Mouse (Mus musculus) CH12.LX (cell line): ENCODE data around the gene Rtf2. TPM values are rescaled to one million over a fixed set of nuclear protein-coding genes. Genes with fewer than 3 reads are reported as not detected.

Experiments used
- DNase-seq: peaks from one replicate; pipeline ENCODE4 v3.0.0-alpha.2; 2013; ENCODE audit errors: extremely low read depth
- H3K27ac ChIP-seq: 2 replicates; pipeline ENCODE4 v1.5.1; 2012; ENCODE audit warnings: low read depth, mild to moderate bottlenecking, control low read depth, moderate library complexity; ENCODE audit not compliant: insufficient read depth
- H3K27me3 ChIP-seq: replicated peaks from 2 replicates; pipeline ENCODE3; 2012; ENCODE audit warnings: inconsistent platforms
- H3K36me3 ChIP-seq, 2 experiments: replicated peaks in 1 of 2; 2 replicates each; pipeline versions ENCODE3 to v1.6.1; 2012; ENCODE audit warnings: inconsistent platforms in 1 of 2, low read length in 1 of 2, mild to moderate bottlenecking in 1 of 2, mixed read lengths in 1 of 2, moderate library complexity in 1 of 2; ENCODE audit not compliant: control insufficient read depth in 1 of 2, insufficient read depth in 1 of 2
- H3K4me1 ChIP-seq, 2 experiments: 2 replicates each; pipeline ENCODE4 v1.6.1; 2012; ENCODE audit warnings: inconsistent platforms in 1 of 2, moderate library complexity in 1 of 2; ENCODE audit not compliant: insufficient read depth in 2 of 2, control insufficient read depth in 1 of 2
- H3K4me2 ChIP-seq: 2 replicates; pipeline ENCODE4 v1.6.1; 2012; ENCODE audit warnings: low read depth, mild to moderate bottlenecking, control low read depth; ENCODE audit not compliant: poor library complexity, insufficient read depth, severe bottlenecking
- H3K4me3 ChIP-seq, 3 experiments: fragments of 150-350 bp in 1 of 3; sonication (generic) in 1 of 3; replicated peaks in 1 of 3; 2 replicates each; pipeline versions ENCODE3 to v1.5.1; 2011 to 2012; ENCODE audit warnings: low read depth in 2 of 3, low read length in 2 of 3, mild to moderate bottlenecking in 2 of 3, moderate library complexity in 2 of 3, control low read depth in 1 of 3, improper control_type of control experiment in 1 of 3, inconsistent platforms in 1 of 3, mixed read lengths in 1 of 3; ENCODE audit not compliant: poor library complexity in 1 of 3
- H3K79me2 ChIP-seq: replicated peaks from 2 replicates; pipeline ENCODE4 v1.6.1; 2012; ENCODE audit warnings: mild to moderate bottlenecking, moderate library complexity; ENCODE audit not compliant: control insufficient read depth, poor library complexity, insufficient read depth, severe bottlenecking; ENCODE audit errors: extremely low read depth
- H3K9ac ChIP-seq: 2 replicates; pipeline ENCODE4 v1.6.1; 2012; ENCODE audit warnings: low read depth, mild to moderate bottlenecking, control low read depth, moderate library complexity; ENCODE audit not compliant: insufficient read depth
- H3K9me3 ChIP-seq: replicated peaks from 2 replicates; pipeline ENCODE3; 2012; ENCODE audit warnings: low read length, inconsistent platforms, mixed read lengths
- BHLHE40 ChIP-seq: IDR thresholded peaks from 2 replicates; pipeline ENCODE4 v1.6.1; 2011; ENCODE audit warnings: mild to moderate bottlenecking, low read depth, low read length, improper control_type of control experiment
- CHD1 ChIP-seq: IDR thresholded peaks from 2 replicates; pipeline ENCODE4 v1.6.1; 2012; ENCODE audit warnings: low read depth, low read length, improper control_type of control experiment, inconsistent platforms
- CTCF ChIP-seq, 2 experiments: IDR thresholded peaks in 1 of 2; conservative IDR thresholded peaks in 1 of 2; 2 replicates each; pipeline ENCODE4 v1.5.1; 2011 to 2012; ENCODE audit warnings: low read depth in 2 of 2, low read length in 2 of 2, improper control_type of control experiment in 1 of 2, inconsistent platforms in 1 of 2, mild to moderate bottlenecking in 1 of 2, moderate library complexity in 1 of 2
- ELF1 ChIP-seq: IDR thresholded peaks from 2 replicates; pipeline ENCODE4 v1.6.1; 2014; ENCODE audit warnings: low read depth, mild to moderate bottlenecking, inconsistent platforms, low read length, improper control_type of control experiment
- GABPA ChIP-seq: IDR thresholded peaks from 2 replicates; pipeline ENCODE4 v1.6.1; 2012; ENCODE audit warnings: low read depth, low read length, improper control_type of control experiment, inconsistent platforms; ENCODE audit not compliant: insufficient replicate concordance
- HCFC1 ChIP-seq: IDR thresholded peaks from 2 replicates; pipeline ENCODE4 v1.6.1; 2012; ENCODE audit warnings: low read depth, mild to moderate bottlenecking, inconsistent platforms, low read length, improper control_type of control experiment
- IRF4 ChIP-seq: IDR thresholded peaks from 2 replicates; pipeline ENCODE4 v1.6.1; 2014; ENCODE audit warnings: low read depth, mild to moderate bottlenecking, inconsistent platforms, low read length, improper control_type of control experiment
- JUN ChIP-seq: IDR thresholded peaks from 2 replicates; pipeline ENCODE4 v1.6.1; 2011; ENCODE audit warnings: low read depth, mild to moderate bottlenecking, low read length, improper control_type of control experiment, moderate library complexity; ENCODE audit not compliant: insufficient read depth
- JUND ChIP-seq: conservative IDR thresholded peaks from 2 replicates; pipeline ENCODE4 v1.6.1; 2011; ENCODE audit warnings: low read depth, low read length, improper control_type of control experiment
- MAFK ChIP-seq: IDR thresholded peaks from 2 replicates; pipeline ENCODE4 v1.6.1; 2011; ENCODE audit warnings: low read length, improper control_type of control experiment; ENCODE audit not compliant: insufficient replicate concordance
- MEF2A ChIP-seq: IDR thresholded peaks from 2 replicates; pipeline ENCODE4 v1.6.1; 2014; ENCODE audit warnings: low read depth, mild to moderate bottlenecking, inconsistent platforms, low read length, improper control_type of control experiment, borderline replicate concordance
- NELFE ChIP-seq: IDR thresholded peaks from 2 replicates; pipeline ENCODE4 v1.6.1; 2011; ENCODE audit warnings: low read depth, low read length, improper control_type of control experiment
- PAX5 ChIP-seq: IDR thresholded peaks from 2 replicates; pipeline ENCODE4 v1.6.1; 2012; ENCODE audit warnings: low read length, inconsistent platforms, mixed read lengths
- POLR2A ChIP-seq: IDR thresholded peaks from 2 replicates; pipeline ENCODE4 v1.6.1; 2011; ENCODE audit warnings: low read depth, mild to moderate bottlenecking, improper control_type of control experiment, low read length
- POLR2AphosphoS2 ChIP-seq: IDR thresholded peaks from 2 replicates; pipeline ENCODE4 v1.6.1; 2011; ENCODE audit warnings: low read depth, low read length, improper control_type of control experiment
- RAD21 ChIP-seq: IDR thresholded peaks from 2 replicates; pipeline ENCODE4 v1.6.1; 2011; ENCODE audit warnings: low read depth, mild to moderate bottlenecking, low read length, improper control_type of control experiment, moderate library complexity
- SIN3A ChIP-seq: IDR thresholded peaks from 2 replicates; pipeline ENCODE4 v1.6.1; 2012; ENCODE audit warnings: low read length, improper control_type of control experiment, inconsistent platforms
- SMC3 ChIP-seq: IDR thresholded peaks from 2 replicates; pipeline ENCODE4 v1.6.1; 2011; ENCODE audit warnings: low read depth, low read length, improper control_type of control experiment
- TBP ChIP-seq: conservative IDR thresholded peaks from 2 replicates; pipeline ENCODE4 v1.6.1; 2011; ENCODE audit warnings: low read depth, low read length, improper control_type of control experiment
- USF1 ChIP-seq: IDR thresholded peaks from 2 replicates; pipeline ENCODE4 v1.6.1; 2014; ENCODE audit warnings: low read depth, mild to moderate bottlenecking, inconsistent platforms, low read length, improper control_type of control experiment
- USF2 ChIP-seq: conservative IDR thresholded peaks from 2 replicates; pipeline ENCODE4 v1.6.1; 2011; ENCODE audit warnings: low read depth, low read length, improper control_type of control experiment
- ZMIZ1 ChIP-seq: IDR thresholded peaks from 2 replicates; pipeline ENCODE4 v1.6.1; 2012; ENCODE audit warnings: low read depth, mild to moderate bottlenecking, inconsistent platforms, low read length, improper control_type of control experiment
- ZNF384 ChIP-seq: IDR thresholded peaks from 2 replicates; pipeline ENCODE4 v1.6.1; 2012; ENCODE audit warnings: low read depth, low read length, improper control_type of control experiment, inconsistent platforms
- dilution Hi-C: fragments of 300-500 bp; cut with MboI; formaldehyde crosslinking; loops from 2 replicates; pipeline ENCODE4 v1.14.3; 2020; ENCODE audit warnings: low sequenced_read_pairs; ENCODE audit not compliant: extremely low pct_unique_long_range_greater_than_20kb, extremely low pct_ligation_motif_present
- in situ Hi-C: fragments of 300-500 bp; cut with MboI; formaldehyde crosslinking; loops from 3 replicates; pipeline ENCODE4 v1.14.3; 2019; ENCODE audit warnings: low sequenced_read_pairs, low pct_ligation_motif_present, low pct_unique_long_range_greater_than_20kb, mixed read lengths
- polyA plus RNA-seq: library from polyadenylated mRNA; unstranded; fragments of >175 nt; gene quantifications from 2 replicates; pipeline ENCODE4 v1.2.1, GENCODE M21; 2012; ENCODE audit warnings: low read depth; ENCODE audit not compliant: insufficient read length
- total RNA-seq, 2 experiments: library from RNA; depleted of rRNA; stranded (reverse); fragments of 300-350 nt in 1 of 2; fragments of >200 nt in 1 of 2; gene quantifications; 2 replicates each; pipeline ENCODE4 v1.2.3; 2012 to 2014

Gene Rtf2
- total and polyA plus RNA-seq, 3 experiments = 60.3 to 72.9 (median 61.4) TPM

DNA sequence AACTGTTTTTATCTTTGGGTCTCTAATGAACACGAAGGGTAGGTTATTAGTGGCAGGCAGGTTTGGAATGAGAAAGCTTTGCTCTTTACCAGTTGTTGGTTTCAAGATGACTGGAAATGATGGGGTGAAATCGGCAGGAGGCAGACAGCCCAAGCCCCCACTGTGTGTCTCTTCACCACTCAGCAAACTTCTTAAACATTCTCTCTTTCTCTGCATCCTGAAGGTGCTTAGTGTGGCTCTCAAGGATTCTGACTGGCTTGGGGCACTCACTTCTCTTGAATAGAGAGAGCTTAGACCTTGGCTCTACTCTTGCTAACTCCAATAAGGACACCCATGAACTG is 46.3 kb upstream of the Rtf2 start (continued):
- no peak for TF ChIP-seq HCFC1

DNA sequence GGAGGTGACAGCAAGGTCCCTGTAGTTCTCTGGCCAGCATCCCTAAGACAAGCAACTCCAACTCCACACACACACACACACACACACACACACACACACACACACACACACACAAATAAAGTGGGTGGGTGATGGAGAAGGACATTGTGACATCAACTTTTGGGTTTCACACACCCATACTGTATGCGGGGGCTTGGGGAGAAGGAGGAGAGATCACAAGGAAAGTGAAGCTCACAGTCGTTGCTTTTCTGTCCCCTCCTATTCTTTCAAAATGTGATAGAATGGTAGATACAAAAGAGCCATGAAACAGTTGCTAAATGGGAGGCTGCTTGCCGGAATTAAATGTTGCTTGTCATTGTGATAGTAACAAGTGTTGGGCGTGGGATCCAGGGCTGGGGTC is 45.7 kb upstream of the Rtf2 start:
- no peak for TF ChIP-seq CTCF (conservative IDR thresholded peaks at IDR 0.05 in 1 of 2, IDR thresholded peaks at IDR 0.05 in 1 of 2; ENCODE audit: low read depth in 2 of 2, low read length in 2 of 2)
- no peak for TF ChIP-seq GABPA
- TF ChIP-seq MAFK = no peak
- TF ChIP-seq ZNF384 = no peak
- TF ChIP-seq POLR2AphosphoS2 = no peak
- TF ChIP-seq JUN = no peak
- TF ChIP-seq HCFC1 = no peak
- TF ChIP-seq PAX5 = no peak
- TF ChIP-seq RAD21 = no peak
- no peak for TF ChIP-seq SMC3
- TF ChIP-seq IRF4 = no peak
- TF ChIP-seq MEF2A = no peak
- TF ChIP-seq TBP = no peak
- no peak for TF ChIP-seq SIN3A
- no peak for TF ChIP-seq JUND
- no peak for TF ChIP-seq ELF1
- DNase-seq = no peak
- Histone ChIP-seq H3K36me3 (peaks cover 0 to 21% of the 10 kb centered on the region in 2 experiments), H3K9me3 (peaks cover 7% of the 10 kb centered on the region), H3K4me1 (peaks cover 19 to 78% of the 10 kb centered on the region in 2 experiments), H3K79me2 (0 out of 2 replicates have a peak, but pooled peaks cover 3% of the 10 kb centered on the region), H3K9ac (peak overlapping the region; percentile 61; the same call in 1 of the 2 replicates), H3K27me3 (no peaks in the 10 kb centered on the region), H3K4me2 (peak overlapping the region; percentile 70; the same call in 1 of the 2 replicates), H3K4me3 (peak overlapping the region in 2 of 3 experiments; percentile 58), H3K27ac (no peak overlapping the region)
- in situ Hi-C loops (no loop called here), dilution Hi-C loops (no loop called here)

DNA sequence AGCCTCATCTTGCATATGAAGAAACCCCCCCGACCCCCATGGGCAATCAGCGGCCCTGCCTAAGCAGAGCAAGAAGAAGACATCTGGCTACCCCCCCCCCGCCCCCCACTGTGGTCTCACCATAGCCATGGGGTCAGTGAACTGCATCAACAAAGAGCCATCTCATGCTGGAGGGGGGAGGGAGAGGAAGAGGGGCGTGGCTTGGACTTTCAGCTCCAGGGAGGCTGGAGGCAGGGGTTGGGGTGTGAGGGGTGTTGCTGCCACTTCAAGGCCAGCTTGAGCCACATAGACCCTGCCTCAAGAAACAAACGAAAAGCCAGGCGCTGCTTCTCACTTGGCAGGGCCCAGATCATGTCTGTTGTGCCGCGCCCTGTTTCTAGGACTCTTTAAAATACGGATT is 44.4 kb upstream of the Rtf2 start:
- in situ Hi-C loops (no loop called here), dilution Hi-C loops (no loop called here)
- no peak for TF ChIP-seq SMC3
- no peak for TF ChIP-seq POLR2A
- no peak for TF ChIP-seq HCFC1
- TF ChIP-seq PAX5 = no peak
- TF ChIP-seq USF1 = no peak
- TF ChIP-seq NELFE = no peak
- TF ChIP-seq ZMIZ1 = no peak
- no peak for TF ChIP-seq MAFK
- TF ChIP-seq BHLHE40 = no peak
- no peak for TF ChIP-seq ELF1
- no peak for TF ChIP-seq CHD1
- TF ChIP-seq SIN3A = no peak
- no peak for TF ChIP-seq CTCF (conservative IDR thresholded peaks at IDR 0.05 in 1 of 2, IDR thresholded peaks at IDR 0.05 in 1 of 2; ENCODE audit: low read depth in 2 of 2, low read length in 2 of 2)
- TF ChIP-seq USF2 = no peak
- TF ChIP-seq JUN = no peak
- TF ChIP-seq RAD21 = no peak
- Histone ChIP-seq H3K9me3 (peaks cover 7% of the 10 kb centered on the region), H3K36me3 (peaks cover 0 to 21% of the 10 kb centered on the region in 2 experiments), H3K27ac (no peak overlapping the region), H3K79me2 (0 out of 2 replicates have a peak, but pooled peaks cover 3% of the 10 kb centered on the region), H3K4me1 (peaks cover 20 to 76% of the 10 kb centered on the region in 2 experiments), H3K4me3 (no peak overlapping the region), H3K9ac (no peak overlapping the region), H3K4me2 (no peak overlapping the region), H3K27me3 (no peaks in the 10 kb centered on the region)
- no peak for DNase-seq
